Mouse (Mus musculus): ENCODE results near the gene Tmbim7.

GRCm38 (mm10) chr5:3644621-3645020, 6.4 kb upstream of the Tmbim7 start:
- TF ChIP-seq CTCF (IDR thresholded peaks at IDR 0.05; ENCODE audit: low read depth, low read length) (no peak), EP300 (IDR thresholded peaks at IDR 0.05; ENCODE audit: insufficient read depth, low read depth, low read length) (no peak), POLR2A (IDR thresholded peaks at IDR 0.05; ENCODE audit: insufficient read depth, low read length) (no peak)
